Mouse (Mus musculus) midbrain, embryonic 13.5 days (tissue): ENCODE measurements around the gene Btnl9. TPM values are rescaled to one million over a fixed set of nuclear protein-coding genes. Genes with fewer than 3 reads are reported as not detected.
"Not testable (repeated sequence)": the region's sequence is repeated elsewhere in the genome, so short reads cannot be mapped to it uniquely, and the experiment has no call there.

Experiments used
- ATAC-seq: fragments of 200-750 bp; cut with Nextera tagmentation; 2 replicates; pipeline ENCODE4 v1.8.0; 2017; ENCODE audit warnings: mild to moderate bottlenecking, moderate TSS enrichment, moderate library complexity
- H3K27ac ChIP-seq: fragments of 300-500 bp; sonication (generic); 2 replicates; pipeline ENCODE4 v1.5.1; 2015; ENCODE audit warnings: inconsistent platforms, mild to moderate bottlenecking, moderate library complexity
- H3K27me3 ChIP-seq: fragments of 300-500 bp; sonication (generic); 2 replicates; pipeline ENCODE4 v1.6.1; 2015; ENCODE audit warnings: mild to moderate bottlenecking, inconsistent platforms
- H3K36me3 ChIP-seq: fragments of 300-500 bp; sonication (generic); 2 replicates; pipeline ENCODE4 v1.6.1; 2015; ENCODE audit warnings: mild to moderate bottlenecking, inconsistent platforms
- H3K4me1 ChIP-seq: fragments of 300-500 bp; sonication (generic); replicated peaks from 2 replicates; pipeline ENCODE4 v1.6.1; 2015; ENCODE audit warnings: inconsistent platforms
- H3K4me2 ChIP-seq: fragments of 300-500 bp; sonication (generic); replicated peaks from 2 replicates; pipeline ENCODE4 v1.6.1; 2015; ENCODE audit warnings: moderate library complexity, mild to moderate bottlenecking, inconsistent platforms
- H3K4me3 ChIP-seq: fragments of 300-500 bp; sonication (generic); replicated peaks from 2 replicates; pipeline ENCODE4 v1.5.1; 2015; ENCODE audit warnings: mild to moderate bottlenecking, inconsistent platforms
- H3K9ac ChIP-seq: fragments of 300-500 bp; sonication (generic); replicated peaks from 2 replicates; pipeline ENCODE4 v1.6.1; 2015; ENCODE audit warnings: mild to moderate bottlenecking, inconsistent platforms
- H3K9me3 ChIP-seq: fragments of 300-500 bp; sonication (generic); 2 replicates; pipeline ENCODE4 v1.6.1; 2016; ENCODE audit warnings: mild to moderate bottlenecking, inconsistent platforms
- WGBS: fragments of 180-500 bp; shearing (Covaris S2); methylation state at CpG from one replicate; pipeline ENCODE4 v1.1.7; 2015; 5-methylcytosine and 5-hydroxymethylcytosine counted together
- polyA plus RNA-seq: library from polyadenylated mRNA; unstranded; fragments of >200 nt; fragmentation: Nextera tagmentation; extraction: Ambion mirVana; gene quantifications from 2 replicates; pipeline ENCODE4 v1.2.1, GENCODE M21; 2015

Btnl9 gene
- polyA plus RNA-seq, 1 experiment from 2014 or later, result not detected

DNA sequence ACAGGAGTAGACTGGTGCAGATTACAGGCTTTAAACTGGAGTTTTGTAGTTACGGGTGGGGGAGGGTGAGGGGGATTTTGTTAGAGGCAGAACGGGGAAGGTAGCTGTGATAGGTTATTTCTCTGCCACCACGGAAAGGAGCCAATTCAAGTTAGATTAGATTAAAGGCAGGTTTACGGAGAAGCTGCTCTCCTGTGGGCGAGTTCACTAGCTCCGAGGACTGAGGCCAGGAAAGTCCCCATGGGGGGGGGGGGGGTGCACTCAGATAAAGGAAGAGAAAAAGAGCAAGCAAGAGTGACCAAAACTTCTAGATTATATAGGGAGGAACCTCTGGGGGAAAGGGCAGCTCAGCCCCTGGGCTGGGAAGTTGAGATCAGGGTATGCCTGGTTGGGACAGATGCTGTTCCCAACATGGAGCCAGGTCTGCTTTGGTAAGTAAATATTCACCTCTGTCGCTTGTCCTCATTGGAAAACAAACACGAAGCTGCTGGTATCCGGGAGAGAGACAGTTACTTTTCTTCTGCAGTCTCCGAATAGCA, 15.6 kb upstream of the Btnl9 start:
- H3K4me3 ChIP-seq, result peak overlapping the region; percentile 95
- ATAC-seq, result peak; percentile 53
- peak overlapping the region; percentile 73 for H3K4me2 ChIP-seq
- H3K4me1 ChIP-seq, result peaks cover 26% of the 10 kb centered on the region
- 1% methylated on average over 10 of the region's 10 CpGs for WGBS
- H3K36me3 ChIP-seq, result peaks cover 8% of the 10 kb centered on the region
- H3K9me3 ChIP-seq, result no peaks in the 10 kb centered on the region
- H3K9ac ChIP-seq, result peak overlapping the region; percentile 98
- no peaks in the 10 kb centered on the region for H3K27me3 ChIP-seq
- peak overlapping the region; percentile 99 for H3K27ac ChIP-seq

GRCm38 (mm10) chr11:49202071-49202470, 15.1 kb upstream of the Btnl9 start:
- Histone ChIP-seq H3K4me1 (peaks cover 26% of the 10 kb centered on the region), H3K36me3 (peaks cover 5% of the 10 kb centered on the region), H3K27ac (no peak overlapping the region), H3K9ac (peak overlapping the region; percentile 98), H3K4me3 (peak overlapping the region; percentile 95), H3K9me3 (no peaks in the 10 kb centered on the region), H3K27me3 (no peaks in the 10 kb centered on the region), H3K4me2 (peak overlapping the region; percentile 73)
- WGBS, result 72% methylated on average over 2 of the region's 2 CpGs
- ATAC-seq, result no peak

GRCm38 (mm10) chr11:49201142-49201541, 14.2 kb upstream of the Btnl9 start:
- H3K4me3 ChIP-seq, result no peak overlapping the region
- peaks cover 22% of the 10 kb centered on the region for H3K4me1 ChIP-seq
- no peak for ATAC-seq
- no peak overlapping the region for H3K4me2 ChIP-seq
- H3K9me3 ChIP-seq, result no peaks in the 10 kb centered on the region
- no peak overlapping the region for H3K27ac ChIP-seq
- no peaks in the 10 kb centered on the region for H3K36me3 ChIP-seq
- no peak overlapping the region for H3K9ac ChIP-seq
- no peaks in the 10 kb centered on the region for H3K27me3 ChIP-seq

DNA sequence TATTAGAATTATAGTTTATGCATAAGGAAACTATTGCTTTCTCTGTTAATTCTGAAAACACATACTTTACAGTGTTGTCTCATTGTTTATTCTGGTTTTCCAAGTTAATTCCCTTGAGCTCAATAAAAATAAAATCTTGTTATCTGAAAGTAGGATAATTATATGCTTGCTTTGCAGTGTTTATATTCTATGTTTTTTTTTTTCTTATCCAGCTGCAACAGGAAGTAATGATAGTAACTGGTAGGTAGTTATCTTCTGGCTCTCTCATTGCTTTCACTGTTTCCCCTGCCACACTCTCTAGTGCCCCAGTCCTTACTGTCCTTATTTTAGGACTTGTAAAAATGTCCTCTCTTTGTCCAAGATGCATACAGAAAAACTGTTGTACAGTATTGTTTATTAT, 13.7 kb upstream of the Btnl9 start:
- Histone ChIP-seq H3K4me3 (no peak overlapping the region), H3K36me3 (no peaks in the 10 kb centered on the region), H3K27me3 (no peaks in the 10 kb centered on the region), H3K9ac (no peak overlapping the region), H3K4me1 (peaks cover 22% of the 10 kb centered on the region), H3K4me2 (no peak overlapping the region), H3K9me3 (no peaks in the 10 kb centered on the region), H3K27ac (no peak overlapping the region)
- ATAC-seq, result no peak

- no peak overlapping the region for H3K4me3 ChIP-seq
- H3K9ac ChIP-seq, result no peak overlapping the region
- no peak overlapping the region for H3K4me2 ChIP-seq
- no peaks in the 10 kb centered on the region for H3K27me3 ChIP-seq
- H3K36me3 ChIP-seq, result no peaks in the 10 kb centered on the region
- H3K9me3 ChIP-seq, result no peaks in the 10 kb centered on the region
- 87% methylated on average over 7 of the region's 7 CpGs for WGBS
- ATAC-seq, result no peak
- H3K4me1 ChIP-seq, result no peaks in the 10 kb centered on the region
- no peak overlapping the region for H3K27ac ChIP-seq
Measured at GRCm38 (mm10) chr11:49195819-49196322, 8.9 kb upstream of the Btnl9 start.

DNA sequence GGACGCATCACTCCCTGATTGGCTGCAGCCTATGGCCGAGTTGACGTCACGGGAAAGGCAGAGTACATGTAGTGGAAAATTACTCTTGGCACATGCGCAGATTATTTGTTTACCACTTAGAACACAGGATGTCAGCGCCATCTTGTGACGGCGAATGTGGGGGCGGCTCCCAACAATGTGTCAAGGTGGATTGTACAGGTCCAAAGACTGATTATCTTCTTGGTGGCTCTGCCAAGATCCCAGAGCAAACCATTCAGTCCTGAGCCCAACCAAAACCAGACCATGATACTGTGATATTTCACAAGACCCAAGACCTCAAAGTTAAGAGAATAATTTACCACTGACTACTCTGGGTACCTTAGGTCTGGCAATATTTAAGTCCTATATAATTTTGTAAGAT, 7.8 kb upstream of the Btnl9 start:
- WGBS, result 97% methylated on average over 9 of the region's 9 CpGs
- H3K4me2 ChIP-seq, H3K4me1 ChIP-seq, H3K4me3 ChIP-seq, H3K9ac ChIP-seq, H3K27ac ChIP-seq, ATAC-seq, H3K27me3 ChIP-seq, H3K36me3 ChIP-seq, H3K9me3 ChIP-seq: not testable (repeated sequence)

DNA sequence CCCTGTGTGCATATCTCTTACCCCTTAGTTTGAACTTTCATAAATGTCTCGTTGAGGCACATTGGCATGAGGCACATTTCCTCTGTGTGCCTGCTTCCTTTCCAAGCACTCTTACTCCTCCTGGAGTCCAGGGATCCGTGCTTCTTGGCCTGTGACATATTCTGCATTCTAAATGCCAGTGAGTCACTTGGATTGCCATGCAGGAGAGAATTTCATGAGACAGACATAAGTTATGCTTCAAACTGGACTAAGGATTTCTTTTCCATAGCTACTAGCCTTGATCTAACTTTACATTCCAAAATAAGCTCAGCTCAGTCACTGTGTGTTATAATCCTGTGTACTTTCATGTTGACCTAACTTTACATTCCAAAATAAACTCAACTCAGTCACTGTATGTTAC, 4.1 kb upstream of the Btnl9 start:
- Histone ChIP-seq H3K4me2 (no peak overlapping the region), H3K9me3 (no peaks in the 10 kb centered on the region), H3K27ac (no peak overlapping the region), H3K4me1 (no peaks in the 10 kb centered on the region), H3K4me3 (no peak overlapping the region), H3K27me3 (no peaks in the 10 kb centered on the region), H3K9ac (no peak overlapping the region), H3K36me3 (no peaks in the 10 kb centered on the region)
- 65% methylated on average over 2 of the region's 2 CpGs for WGBS
- ATAC-seq, result no peak

DNA sequence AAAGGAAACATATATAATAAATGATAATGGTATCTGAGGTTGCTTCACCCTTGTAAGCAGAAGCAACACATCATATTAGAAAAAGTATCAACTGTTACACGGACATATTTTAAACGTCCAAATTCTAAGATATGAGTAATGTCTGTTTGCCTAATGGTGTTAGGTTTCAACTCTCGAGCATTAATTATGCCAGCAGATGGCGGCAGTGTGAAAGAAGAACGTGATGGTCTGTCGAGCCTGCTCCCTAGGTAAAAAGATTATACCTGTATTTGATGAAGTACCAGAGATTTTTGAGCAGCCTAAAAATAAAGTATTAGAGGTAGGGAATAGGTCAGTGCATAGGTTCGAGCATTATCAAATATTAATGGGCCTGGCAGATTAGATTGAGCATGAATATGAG, 2.8 kb upstream of the Btnl9 start:
- Histone ChIP-seq H3K9me3 (no peaks in the 10 kb centered on the region), H3K4me3 (no peak overlapping the region), H3K9ac (no peak overlapping the region), H3K36me3 (no peaks in the 10 kb centered on the region), H3K4me1 (no peaks in the 10 kb centered on the region), H3K4me2 (no peak overlapping the region), H3K27ac (no peak overlapping the region), H3K27me3 (no peaks in the 10 kb centered on the region)
- WGBS, result 8% methylated on average over 7 of the region's 7 CpGs
- 0 out of 2 replicates have a peak, but pooled peaks have one; percentile 14 for ATAC-seq

GRCm38 (mm10) chr11:49187701-49188100, 742 bp upstream of the Btnl9 start:
- H3K4me1 ChIP-seq, result no peaks in the 10 kb centered on the region
- ATAC-seq, result no peak
- no peak overlapping the region for H3K27ac ChIP-seq
- WGBS, result 83% methylated on average over 10 of the region's 10 CpGs
- H3K9ac ChIP-seq, result no peak overlapping the region
- H3K4me3 ChIP-seq, result no peak overlapping the region
- H3K36me3 ChIP-seq, result no peaks in the 10 kb centered on the region
- H3K4me2 ChIP-seq, result no peak overlapping the region
- no peaks in the 10 kb centered on the region for H3K9me3 ChIP-seq
- no peaks in the 10 kb centered on the region for H3K27me3 ChIP-seq

DNA sequence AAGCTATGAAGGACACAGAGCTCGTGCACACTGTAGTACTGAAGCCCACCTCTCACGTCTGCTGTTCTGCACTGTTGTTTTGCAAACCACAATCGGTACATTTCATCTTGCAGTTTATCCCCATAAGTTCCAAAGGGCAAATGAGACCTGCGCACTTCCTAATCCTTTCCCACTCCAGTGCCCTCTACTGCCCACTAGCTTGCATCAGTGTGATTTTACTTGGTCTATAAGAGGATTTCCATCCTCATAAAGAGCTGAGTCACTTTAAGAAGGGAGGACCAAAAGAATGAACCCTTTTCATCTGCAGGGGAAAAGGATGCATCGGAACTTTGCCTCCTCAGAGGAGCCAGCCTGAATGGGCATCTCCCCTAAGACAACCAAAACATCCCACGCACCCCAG, 507 bp downstream of the Btnl9 start:
- no peak overlapping the region for H3K9ac ChIP-seq
- H3K27ac ChIP-seq, result no peak overlapping the region
- no peaks in the 10 kb centered on the region for H3K9me3 ChIP-seq
- no peak overlapping the region for H3K4me3 ChIP-seq
- H3K27me3 ChIP-seq, result no peaks in the 10 kb centered on the region
- H3K36me3 ChIP-seq, result no peaks in the 10 kb centered on the region
- H3K4me1 ChIP-seq, result no peaks in the 10 kb centered on the region
- WGBS, result 76% methylated on average over 6 of the region's 6 CpGs
- H3K4me2 ChIP-seq, result no peak overlapping the region
- ATAC-seq, result no peak

GRCm38 (mm10) chr11:49183172-49183571, 3.8 kb downstream of the Btnl9 start:
- Histone ChIP-seq H3K9ac (no peak overlapping the region), H3K9me3 (no peaks in the 10 kb centered on the region), H3K4me3 (no peak overlapping the region), H3K4me2 (no peak overlapping the region), H3K27me3 (no peaks in the 10 kb centered on the region), H3K27ac (no peak overlapping the region), H3K36me3 (no peaks in the 10 kb centered on the region), H3K4me1 (no peaks in the 10 kb centered on the region)
- 78% methylated on average over 1 of the region's 1 CpGs for WGBS
- no peak for ATAC-seq

GRCm38 (mm10) chr11:49176047-49176779, 10.7 kb downstream of the Btnl9 start:
- H3K9me3 ChIP-seq, H3K4me1 ChIP-seq, ATAC-seq, H3K9ac ChIP-seq, H3K36me3 ChIP-seq, H3K4me3 ChIP-seq, H3K27ac ChIP-seq, H3K27me3 ChIP-seq, H3K4me2 ChIP-seq: not testable (repeated sequence)
- WGBS, result 87% methylated on average over 4 of the region's 4 CpGs

DNA sequence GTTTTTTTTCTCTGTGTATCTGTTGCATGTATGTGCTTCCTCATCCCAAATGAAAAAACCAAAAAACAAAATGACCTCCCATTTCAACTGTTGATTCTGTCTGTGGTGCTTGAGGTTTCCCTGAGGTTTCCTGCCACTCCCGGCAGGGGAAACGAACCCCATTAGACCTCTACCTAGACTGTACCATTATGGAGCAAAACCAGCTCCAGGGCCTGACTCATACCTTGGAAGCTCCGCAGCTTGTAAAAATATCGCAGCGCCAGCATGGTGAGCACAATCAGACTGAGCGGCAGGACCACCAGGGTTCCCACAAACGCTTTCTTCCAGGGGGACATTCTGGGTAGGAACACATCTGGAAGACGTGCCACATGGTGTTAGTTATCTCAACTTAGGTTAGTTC, 11.6 kb downstream of the Btnl9 start:
- WGBS, result 92% methylated on average over 8 of the region's 8 CpGs
- ATAC-seq, result no peak
- peaks cover 3% of the 10 kb centered on the region; the same call in 1 of the 2 replicates for H3K27me3 ChIP-seq
- no peaks in the 10 kb centered on the region for H3K9me3 ChIP-seq
- no peak overlapping the region for H3K4me2 ChIP-seq
- H3K36me3 ChIP-seq, result no peaks in the 10 kb centered on the region
- H3K9ac ChIP-seq, result no peak overlapping the region
- H3K4me3 ChIP-seq, result no peak overlapping the region
- H3K27ac ChIP-seq, result no peak overlapping the region
- H3K4me1 ChIP-seq, result no peaks in the 10 kb centered on the region
